Mouse (Mus musculus) MEL (cell line): ENCODE results near the gene Clip4. TPM values are rescaled to one million over a fixed set of nuclear protein-coding genes. Genes with fewer than 3 reads are reported as not detected.

Experiments
- DNase-seq: peaks from one replicate; pipeline ENCODE4 v3.0.0; 2011; ENCODE audit warnings: low read depth, low spot score
- H3K27ac ChIP-seq: 2 replicates; pipeline ENCODE4 v1.5.1; 2012; ENCODE audit warnings: low read depth, mild to moderate bottlenecking, control low read depth, low read length, moderate library complexity; ENCODE audit not compliant: control insufficient read depth
- H3K27me3 ChIP-seq, 2 experiments: fragments of 150-350 bp in 1 of 2; sonication (generic) in 1 of 2; 2 replicates each; pipeline ENCODE4 v1.6.1; 2012; ENCODE audit warnings: low read length in 2 of 2, mild to moderate bottlenecking in 2 of 2, improper control_type of control experiment in 1 of 2, moderate library complexity in 1 of 2; ENCODE audit not compliant: insufficient read depth in 2 of 2, control insufficient read depth in 1 of 2
- H3K36me3 ChIP-seq, 2 experiments: 2 replicates each; pipeline ENCODE4 v1.6.1; 2012 to 2014; ENCODE audit warnings: low read length in 2 of 2, improper control_type of control experiment in 1 of 2, inconsistent platforms in 1 of 2, mild to moderate bottlenecking in 1 of 2; ENCODE audit not compliant: insufficient read depth in 2 of 2, control insufficient read depth in 1 of 2
- H3K4me1 ChIP-seq, 2 experiments: fragments of 150-350 bp in 1 of 2; sonication (generic) in 1 of 2; 2 replicates each; pipeline ENCODE4 v1.6.1; 2012; ENCODE audit warnings: low read length in 2 of 2, improper control_type of control experiment in 1 of 2, mild to moderate bottlenecking in 1 of 2; ENCODE audit not compliant: insufficient read depth in 2 of 2, control insufficient read depth in 1 of 2
- H3K4me3 ChIP-seq, 2 experiments: fragments of 150-350 bp in 1 of 2; sonication (generic) in 1 of 2; 2 replicates each; pipeline ENCODE4 v1.5.1; 2012; ENCODE audit warnings: low read depth in 2 of 2, low read length in 2 of 2, mild to moderate bottlenecking in 2 of 2, moderate library complexity in 2 of 2, control low read depth in 1 of 2, improper control_type of control experiment in 1 of 2; ENCODE audit not compliant: control insufficient read depth in 1 of 2, insufficient read depth in 1 of 2
- H3K79me2 ChIP-seq: 2 replicates; pipeline ENCODE4 v1.6.1; 2012; ENCODE audit warnings: mild to moderate bottlenecking, low read length, moderate library complexity; ENCODE audit not compliant: control insufficient read depth, poor library complexity, insufficient read depth
- H3K9ac ChIP-seq: 2 replicates; pipeline ENCODE4 v1.6.1; 2012; ENCODE audit warnings: low read depth, mild to moderate bottlenecking, control low read depth, low read length, moderate library complexity; ENCODE audit not compliant: control insufficient read depth, poor library complexity, severe bottlenecking
- H3K9me3 ChIP-seq: fragments of 150-350 bp; sonication (generic); replicated peaks from 2 replicates; pipeline ENCODE4 v1.6.1; 2012; ENCODE audit warnings: mild to moderate bottlenecking, low read length, improper control_type of control experiment, moderate library complexity; ENCODE audit not compliant: insufficient read depth
- CHD1 ChIP-seq: IDR thresholded peaks from 2 replicates; pipeline ENCODE4 v1.6.1; 2012; ENCODE audit warnings: low read depth, mild to moderate bottlenecking, inconsistent platforms, low read length, improper control_type of control experiment
- CHD2 ChIP-seq: IDR thresholded peaks from 2 replicates; pipeline ENCODE4 v1.6.1; 2011; ENCODE audit warnings: low read length, improper control_type of control experiment
- E2F4 ChIP-seq: IDR thresholded peaks from 2 replicates; pipeline ENCODE4 v1.6.1; 2011; ENCODE audit warnings: low read depth, low read length, improper control_type of control experiment, borderline replicate concordance
- ETS1 ChIP-seq: IDR thresholded peaks from 2 replicates; pipeline ENCODE4 v1.6.1; 2012; ENCODE audit warnings: low read depth, mild to moderate bottlenecking, inconsistent platforms, low read length, improper control_type of control experiment, moderate library complexity
- GABPA ChIP-seq: IDR thresholded peaks from 2 replicates; pipeline ENCODE4 v1.6.1; 2012; ENCODE audit warnings: low read depth, mild to moderate bottlenecking, inconsistent platforms, low read length, improper control_type of control experiment, moderate library complexity
- HCFC1 ChIP-seq: IDR thresholded peaks from 2 replicates; pipeline ENCODE4 v1.6.1; 2012; ENCODE audit warnings: low read depth, mild to moderate bottlenecking, inconsistent platforms, low read length, improper control_type of control experiment, moderate library complexity
- JUND ChIP-seq: IDR thresholded peaks from 2 replicates; pipeline ENCODE4 v1.6.1; 2011; ENCODE audit warnings: low read depth, mild to moderate bottlenecking, improper control_type of control experiment, low read length
- MAFK ChIP-seq: IDR thresholded peaks from 2 replicates; pipeline ENCODE4 v1.6.1; 2011; ENCODE audit warnings: low read depth, mild to moderate bottlenecking, low read length, improper control_type of control experiment, borderline replicate concordance
- MAZ ChIP-seq: IDR thresholded peaks from 2 replicates; pipeline ENCODE4 v1.6.1; 2012; ENCODE audit warnings: low read depth, mild to moderate bottlenecking, inconsistent platforms, low read length, improper control_type of control experiment
- MXI1 ChIP-seq: IDR thresholded peaks from 2 replicates; pipeline ENCODE4 v1.6.1; 2011; ENCODE audit warnings: mild to moderate bottlenecking, low read depth, low read length, improper control_type of control experiment
- MYB ChIP-seq: IDR thresholded peaks from 2 replicates; pipeline ENCODE4 v1.6.1; 2011; ENCODE audit warnings: mild to moderate bottlenecking, low read depth, low read length, improper control_type of control experiment
- MYC ChIP-seq: IDR thresholded peaks from 2 replicates; pipeline ENCODE4 v1.6.1; 2011; ENCODE audit warnings: low read depth, mild to moderate bottlenecking, low read length, improper control_type of control experiment, moderate library complexity
- POLR2A ChIP-seq, 2 experiments: IDR thresholded peaks; 2 replicates each; pipeline ENCODE4 v1.6.1; 2011 to 2012; ENCODE audit warnings: low read length in 2 of 2, mild to moderate bottlenecking in 2 of 2, control low read depth in 1 of 2, improper control_type of control experiment in 1 of 2, low read depth in 1 of 2, moderate library complexity in 1 of 2; ENCODE audit not compliant: control insufficient read depth in 1 of 2, insufficient read depth in 1 of 2, poor library complexity in 1 of 2
- POLR2AphosphoS2 ChIP-seq: IDR thresholded peaks from 2 replicates; pipeline ENCODE4 v1.6.1; 2011; ENCODE audit warnings: low read length, improper control_type of control experiment
- TAL1 ChIP-seq: IDR thresholded peaks from 2 replicates; pipeline ENCODE4 v1.6.1; 2012; ENCODE audit warnings: mild to moderate bottlenecking, inconsistent platforms, low read length, moderate library complexity, mixed read lengths
- TBP ChIP-seq: IDR thresholded peaks from 2 replicates; pipeline ENCODE4 v1.8.0; 2011; ENCODE audit warnings: low read depth, low read length, improper control_type of control experiment
- ZKSCAN1 ChIP-seq: IDR thresholded peaks from 2 replicates; pipeline ENCODE4 v1.6.1; 2012; ENCODE audit warnings: low read depth, mild to moderate bottlenecking, inconsistent platforms, low read length, improper control_type of control experiment, moderate library complexity
- polyA plus RNA-seq, 2 experiments: library from polyadenylated mRNA; stranded (reverse) in 1 of 2; unstranded in 1 of 2; fragments of >175 nt in 1 of 2; fragments of >200 nt in 1 of 2; gene quantifications; 2 replicates each; pipeline versions ENCODE4 v1.2.1 to v1.2.4; 2012; ENCODE audit warnings: low replicate concordance in 2 of 2, low read depth in 1 of 2; ENCODE audit not compliant: insufficient read length in 2 of 2, insufficient read depth in 1 of 2, missing spikeins in 1 of 2
- total RNA-seq: library from RNA; depleted of rRNA; stranded (reverse); fragments of 300-350 nt; gene quantifications from 2 replicates; pipeline ENCODE4 v1.2.3, GENCODE M21; 2012

Gene Clip4
- total and polyA plus RNA-seq, 3 experiments: not detected

DNA sequence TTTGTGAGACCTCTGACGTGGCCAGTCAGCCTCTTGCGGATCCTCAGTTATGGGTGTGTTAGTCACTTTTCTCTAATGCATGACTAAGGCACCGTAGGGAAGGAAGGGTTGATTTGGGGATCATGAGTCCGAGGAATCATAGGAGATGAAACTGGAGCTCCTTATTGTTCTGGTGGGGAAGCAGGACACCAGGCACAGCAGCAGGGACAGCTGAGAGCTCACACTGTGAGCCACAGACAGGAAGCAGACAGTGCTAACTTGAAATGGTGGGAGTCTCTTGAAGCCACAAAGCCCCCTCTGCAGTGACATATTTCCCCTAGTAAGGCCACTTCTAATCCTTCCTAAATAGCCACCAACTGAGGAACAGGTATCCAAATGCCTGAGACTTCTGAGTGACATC lies 22.8 kb downstream of the Clip4 start:
- Histone ChIP-seq H3K79me2 (no peaks in the 10 kb centered on the region), H3K9ac (no peak overlapping the region), H3K4me3 (no peak overlapping the region), H3K9me3 (no peaks in the 10 kb centered on the region), H3K27me3 (no peaks in the 10 kb centered on the region), H3K27ac (no peak overlapping the region), H3K36me3 (no peaks in the 10 kb centered on the region), H3K4me1 (no peaks in the 10 kb centered on the region)
- TF ChIP-seq CHD2 (no peak), MXI1 (no peak), MAFK (no peak), POLR2AphosphoS2 (no peak)
- DNase-seq: no peak

DNA sequence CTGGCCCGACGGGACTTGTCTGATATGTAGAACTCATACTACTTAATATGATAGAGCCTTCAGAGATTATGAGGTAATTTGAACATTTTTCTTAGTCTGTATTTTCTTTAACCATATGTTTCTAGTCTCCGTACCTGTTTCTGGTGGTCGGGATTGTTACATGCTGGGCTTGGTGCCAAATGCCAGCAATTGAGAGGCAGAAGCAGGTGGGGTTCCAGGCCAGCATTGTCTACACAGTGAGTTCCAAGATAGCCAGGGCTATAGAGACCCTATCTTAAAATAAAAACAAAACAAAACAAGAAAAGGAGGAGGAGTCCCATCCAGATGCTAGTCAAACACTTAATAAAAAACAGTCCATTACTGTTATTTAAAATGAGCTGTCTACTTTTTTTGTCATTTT lies 23.3 kb downstream of the Clip4 start:
- H3K9ac ChIP-seq: no peak overlapping the region
- no peaks in the 10 kb centered on the region for H3K79me2 ChIP-seq
- TF ChIP-seq HCFC1 (no peak), MAZ (no peak), MXI1 (no peak), TAL1 (no peak), MYC (no peak), MYB (no peak), TBP (no peak), MAFK (no peak), CHD2 (no peak), POLR2A (IDR thresholded peaks at IDR 0.05; ENCODE audit: control insufficient read depth in 1 of 2, insufficient read depth in 1 of 2, low read depth in 1 of 2, low read length in 2 of 2, poor library complexity in 1 of 2) (no peak), JUND (no peak), GABPA (no peak), E2F4 (no peak), CHD1 (no peak), ZKSCAN1 (no peak), ETS1 (no peak)
- no peak overlapping the region for H3K27ac ChIP-seq
- no peaks in the 10 kb centered on the region for H3K27me3 ChIP-seq
- H3K4me1 ChIP-seq: no peaks in the 10 kb centered on the region
- H3K9me3 ChIP-seq: no peaks in the 10 kb centered on the region
- no peaks in the 10 kb centered on the region for H3K36me3 ChIP-seq
- DNase-seq: no peak
- no peak overlapping the region for H3K4me3 ChIP-seq
